Mouse (Mus musculus): ENCODE results near the gene 4930535I16Rik. TPM values are rescaled to one million over a fixed set of nuclear protein-coding genes. Genes with fewer than 3 reads are reported as not detected.
"Not testable (repeated sequence)": the region's sequence is repeated elsewhere in the genome, so short reads cannot be mapped to it uniquely, and the experiment has no call there.

4930535I16Rik gene
- polyA plus RNA-seq, 1 experiment from 2014 or later: not detected

DNA sequence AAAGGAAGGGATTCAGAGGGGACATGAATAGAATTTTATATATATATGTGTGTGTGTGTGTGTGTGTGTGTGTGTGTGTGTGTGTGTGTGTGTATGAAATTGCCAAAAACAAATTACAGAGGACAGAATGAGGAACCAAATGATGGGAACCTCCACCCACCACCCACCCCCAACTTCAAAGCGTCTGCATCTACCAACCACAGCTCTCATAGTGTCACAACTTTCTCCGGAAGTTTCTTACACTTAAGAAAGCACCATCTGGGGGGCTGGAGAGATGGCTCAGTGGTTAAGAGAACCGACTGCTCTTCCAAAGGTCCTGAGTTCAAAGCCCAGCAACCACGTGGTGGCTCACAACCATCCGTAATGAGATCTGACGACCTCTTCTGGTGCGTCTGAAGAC is 23.1 kb upstream of the 4930535I16Rik start:
- WGBS: 74% methylated on average over 7 of the region's 7 CpGs

DNA sequence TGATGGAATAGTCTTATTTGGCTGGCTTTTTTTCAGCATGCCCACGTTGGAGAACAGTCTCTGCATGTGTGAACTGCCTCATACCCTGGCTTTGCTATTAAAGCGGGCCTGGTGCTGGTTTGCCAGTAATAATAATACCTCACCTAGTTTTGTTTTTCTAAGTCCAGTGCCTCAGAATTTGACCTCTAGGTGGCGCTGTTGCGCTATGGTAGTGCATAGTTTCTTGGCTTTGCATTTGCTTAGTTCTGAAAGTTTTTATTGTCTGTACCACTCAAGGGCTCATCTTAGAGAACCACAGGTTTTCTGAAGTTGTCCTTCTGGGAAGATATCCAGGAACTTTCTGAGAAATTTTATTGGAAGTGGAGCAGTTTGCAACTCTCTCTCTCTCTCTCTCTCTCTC is 22.0 kb upstream of the 4930535I16Rik start:
- WGBS: 7% methylated on average over 4 of the region's 4 CpGs
- Histone ChIP-seq H3K4me3 (replicated peaks) (no peak overlapping the region), H3K4me2 (no peak overlapping the region), H3K9ac (replicated peaks) (no peak overlapping the region), H3K27ac (no peak overlapping the region), H3K27me3 (no peaks in the 10 kb centered on the region), H3K4me1 (replicated peaks) (no peaks in the 10 kb centered on the region), H3K36me3 (peaks cover 25% of the 10 kb centered on the region), H3K9me3 (no peaks in the 10 kb centered on the region)
- no peak for ATAC-seq (ENCODE audit: insufficient number of reproducible peaks, insufficient read depth, low FRiP score, low TSS enrichment, low read depth)

More for the DNA sequence above, 23.1 kb upstream of the 4930535I16Rik start:
- H3K4me3 ChIP-seq (replicated peaks); H3K4me2 ChIP-seq; H3K27me3 ChIP-seq; H3K9ac ChIP-seq (replicated peaks); H3K9me3 ChIP-seq; ATAC-seq (ENCODE audit: insufficient number of reproducible peaks, insufficient read depth, low FRiP score, low TSS enrichment, low read depth); H3K4me1 ChIP-seq (replicated peaks); H3K27ac ChIP-seq: not testable (repeated sequence)
- peaks cover 15% of the 10 kb centered on the region for H3K36me3 ChIP-seq

DNA sequence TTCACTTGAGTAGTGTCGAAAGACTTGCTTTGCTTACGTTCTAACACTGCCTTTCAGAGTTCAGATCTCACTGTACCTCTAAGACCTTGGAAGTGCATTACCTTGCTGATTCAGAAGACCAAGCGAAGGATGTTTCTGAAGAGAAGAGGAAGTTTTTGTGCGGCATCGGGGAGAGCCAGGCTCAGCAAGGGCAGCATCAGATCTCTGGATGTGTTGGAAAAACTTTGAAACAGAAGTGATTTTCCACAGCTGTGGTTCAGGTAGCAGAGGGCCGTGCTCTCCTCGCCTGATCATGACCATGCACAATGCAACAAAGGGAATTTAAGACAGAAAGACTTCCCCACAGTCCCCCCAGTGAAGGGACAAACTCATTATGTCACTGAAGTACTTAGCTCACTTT is 18.2 kb upstream of the 4930535I16Rik start:
- no peaks in the 10 kb centered on the region for H3K9me3 ChIP-seq
- no peak overlapping the region for H3K27ac ChIP-seq
- WGBS: 94% methylated on average over 7 of the region's 7 CpGs
- H3K4me2 ChIP-seq: no peak overlapping the region
- no peak overlapping the region for H3K4me3 ChIP-seq (replicated peaks)
- peaks cover 56% of the 10 kb centered on the region for H3K36me3 ChIP-seq
- no peaks in the 10 kb centered on the region for H3K4me1 ChIP-seq (replicated peaks)
- no peak overlapping the region for H3K9ac ChIP-seq (replicated peaks)
- H3K27me3 ChIP-seq: no peaks in the 10 kb centered on the region
- no peak for ATAC-seq (ENCODE audit: insufficient number of reproducible peaks, insufficient read depth, low FRiP score, low TSS enrichment, low read depth)

DNA sequence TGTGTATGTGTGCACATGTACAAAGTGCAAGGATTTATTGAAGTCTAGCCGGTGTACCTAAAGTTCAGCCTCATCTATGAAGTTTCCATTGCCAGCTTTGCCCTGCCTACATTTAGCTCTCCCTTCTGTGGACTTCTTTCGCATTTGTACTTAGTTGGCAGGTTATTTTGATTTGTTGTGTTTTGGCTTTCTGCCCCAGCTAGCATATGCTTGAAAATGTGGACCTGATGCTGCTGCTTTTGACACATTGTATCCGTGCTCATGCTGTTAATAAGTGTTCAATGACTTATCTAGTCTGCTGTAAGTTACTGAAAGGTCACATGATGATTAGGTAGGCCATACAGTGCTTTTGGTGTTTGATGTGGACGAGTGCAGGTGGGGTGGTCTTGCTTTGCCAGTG is 16.5 kb upstream of the 4930535I16Rik start:
- 86% methylated on average over 4 of the region's 4 CpGs for WGBS
- no peak overlapping the region for H3K9ac ChIP-seq (replicated peaks)
- no peaks in the 10 kb centered on the region for H3K27me3 ChIP-seq
- no peak overlapping the region for H3K4me2 ChIP-seq
- H3K27ac ChIP-seq: no peak overlapping the region
- H3K4me1 ChIP-seq (replicated peaks): no peaks in the 10 kb centered on the region
- H3K4me3 ChIP-seq (replicated peaks): no peak overlapping the region
- H3K36me3 ChIP-seq: peaks cover 73% of the 10 kb centered on the region
- H3K9me3 ChIP-seq: no peaks in the 10 kb centered on the region
- ATAC-seq (ENCODE audit: insufficient number of reproducible peaks, insufficient read depth, low FRiP score, low TSS enrichment, low read depth): no peak

DNA sequence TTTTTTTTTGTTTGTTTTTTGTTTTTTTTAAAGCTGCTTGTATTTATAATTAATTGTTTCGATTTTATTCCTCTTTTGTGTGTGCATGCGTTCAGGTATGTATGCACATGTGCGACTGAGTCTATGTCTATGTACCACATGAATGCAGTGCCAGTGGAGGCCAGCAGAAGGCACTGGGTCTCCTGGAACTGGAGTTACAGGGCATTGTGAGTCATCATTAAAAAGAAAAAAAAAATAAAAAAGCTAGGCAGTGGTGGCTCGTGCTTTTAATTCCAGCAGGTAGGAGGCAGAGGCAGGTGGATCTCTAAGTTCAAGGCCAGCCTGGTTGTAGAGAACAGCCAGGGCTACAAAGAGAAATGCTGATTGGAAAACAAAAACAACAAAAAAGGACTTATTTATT is 12.2 kb upstream of the 4930535I16Rik start:
- H3K4me2 ChIP-seq: no peak overlapping the region
- 94% methylated on average over 4 of the region's 4 CpGs for WGBS
- no peak overlapping the region for H3K27ac ChIP-seq
- H3K9me3 ChIP-seq: no peaks in the 10 kb centered on the region
- peaks cover 89% of the 10 kb centered on the region for H3K36me3 ChIP-seq
- ATAC-seq (ENCODE audit: insufficient number of reproducible peaks, insufficient read depth, low FRiP score, low TSS enrichment, low read depth): no peak
- no peaks in the 10 kb centered on the region for H3K27me3 ChIP-seq
- no peak overlapping the region for H3K4me3 ChIP-seq (replicated peaks)
- no peak overlapping the region for H3K9ac ChIP-seq (replicated peaks)
- H3K4me1 ChIP-seq (replicated peaks): no peaks in the 10 kb centered on the region

DNA sequence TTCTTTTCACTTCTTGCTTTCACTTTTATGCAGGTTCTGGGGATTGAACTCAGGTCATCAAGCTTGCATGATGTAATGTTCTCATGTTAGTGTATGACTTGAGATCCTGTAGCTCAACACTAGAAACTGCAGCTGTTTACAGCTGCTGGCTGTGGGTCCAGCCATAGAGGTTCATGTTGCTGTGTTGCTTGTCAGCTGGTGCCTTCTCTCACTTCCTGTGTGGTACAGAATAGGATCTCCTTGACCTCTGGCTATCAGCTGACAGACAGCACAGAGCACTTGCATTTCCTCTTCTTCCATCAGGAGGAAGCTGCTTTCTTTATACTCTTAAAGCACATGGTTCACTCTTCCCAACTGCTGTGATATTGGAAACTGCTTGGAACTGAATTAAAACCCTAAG is 10.1 kb upstream of the 4930535I16Rik start:
- H3K4me3 ChIP-seq (replicated peaks): no peak overlapping the region
- no peak overlapping the region for H3K9ac ChIP-seq (replicated peaks)
- H3K27ac ChIP-seq: no peak overlapping the region
- H3K36me3 ChIP-seq: peaks cover 91% of the 10 kb centered on the region
- no peak overlapping the region for H3K4me2 ChIP-seq
- ATAC-seq (ENCODE audit: insufficient number of reproducible peaks, insufficient read depth, low FRiP score, low TSS enrichment, low read depth): no peak
- no peaks in the 10 kb centered on the region for H3K9me3 ChIP-seq
- H3K27me3 ChIP-seq: no peaks in the 10 kb centered on the region
- H3K4me1 ChIP-seq (replicated peaks): no peaks in the 10 kb centered on the region

DNA sequence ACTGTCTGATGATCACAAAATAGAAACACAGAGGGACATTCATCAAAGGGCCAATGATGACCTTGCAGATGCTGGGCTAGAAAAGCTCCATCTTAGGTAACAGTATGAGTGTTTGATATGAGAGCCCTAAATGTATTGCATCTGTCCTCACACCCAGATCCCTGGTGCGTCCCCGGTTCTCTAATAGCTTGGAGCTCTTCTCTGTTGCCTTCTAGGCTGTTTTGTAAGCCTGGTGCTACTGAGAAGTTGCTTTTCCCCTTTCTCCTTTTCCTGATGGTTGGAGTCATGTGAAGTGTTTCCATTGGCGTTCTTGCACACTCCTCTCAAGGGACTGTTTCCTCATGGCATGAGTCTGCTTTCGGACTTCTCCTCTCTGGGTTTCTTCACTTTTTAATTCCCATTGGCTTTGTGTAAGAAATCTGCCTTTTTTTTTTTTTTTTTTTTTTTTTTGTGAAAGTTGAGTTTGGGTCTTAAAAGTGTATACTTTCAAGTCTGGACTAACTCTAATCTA is 3.3 kb upstream of the 4930535I16Rik start:
- Histone ChIP-seq H3K4me2 (no peak overlapping the region), H3K9me3 (no peaks in the 10 kb centered on the region), H3K36me3 (peaks cover 52% of the 10 kb centered on the region), H3K4me1 (replicated peaks) (peaks cover 16% of the 10 kb centered on the region), H3K27me3 (no peaks in the 10 kb centered on the region), H3K27ac (no peak overlapping the region), H3K4me3 (replicated peaks) (no peak overlapping the region), H3K9ac (replicated peaks) (no peak overlapping the region)
- 92% methylated on average over 4 of the region's 4 CpGs for WGBS
- no peak for ATAC-seq (ENCODE audit: insufficient number of reproducible peaks, insufficient read depth, low FRiP score, low TSS enrichment, low read depth)

DNA sequence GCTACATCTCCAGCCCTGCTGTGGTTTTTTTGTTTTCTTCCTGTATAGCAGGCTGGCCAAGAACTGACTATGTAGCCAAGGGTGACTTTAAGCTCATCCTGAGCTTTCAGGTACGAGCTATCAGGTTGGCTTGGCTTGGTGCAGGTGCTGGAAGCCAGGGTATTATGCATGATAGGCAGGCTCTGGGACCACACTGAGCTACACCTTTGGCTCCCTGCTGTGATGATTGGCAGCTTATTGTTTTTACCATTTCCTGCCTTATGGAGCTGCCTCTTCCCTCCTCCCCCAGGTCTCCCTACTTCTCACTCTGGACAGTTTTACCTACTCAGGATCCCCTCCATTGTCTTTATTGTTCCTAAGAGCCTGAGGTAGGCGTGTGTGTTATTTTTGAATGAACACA is 1.0 kb upstream of the 4930535I16Rik start:
- peak overlapping the region; percentile 92 for H3K4me2 ChIP-seq
- H3K9me3 ChIP-seq: no peaks in the 10 kb centered on the region
- H3K36me3 ChIP-seq: peaks cover 32% of the 10 kb centered on the region
- H3K27ac ChIP-seq: no peak overlapping the region
- 0 out of 2 replicates have a peak overlapping the region, but pooled peaks have one; percentile 88 for H3K9ac ChIP-seq (replicated peaks)
- WGBS: 82% methylated on average over 2 of the region's 2 CpGs
- peaks cover 19% of the 10 kb centered on the region for H3K4me1 ChIP-seq (replicated peaks)
- no peak for ATAC-seq (ENCODE audit: insufficient number of reproducible peaks, insufficient read depth, low FRiP score, low TSS enrichment, low read depth)
- H3K27me3 ChIP-seq: no peaks in the 10 kb centered on the region
- peak overlapping the region; percentile 92 for H3K4me3 ChIP-seq (replicated peaks)

DNA sequence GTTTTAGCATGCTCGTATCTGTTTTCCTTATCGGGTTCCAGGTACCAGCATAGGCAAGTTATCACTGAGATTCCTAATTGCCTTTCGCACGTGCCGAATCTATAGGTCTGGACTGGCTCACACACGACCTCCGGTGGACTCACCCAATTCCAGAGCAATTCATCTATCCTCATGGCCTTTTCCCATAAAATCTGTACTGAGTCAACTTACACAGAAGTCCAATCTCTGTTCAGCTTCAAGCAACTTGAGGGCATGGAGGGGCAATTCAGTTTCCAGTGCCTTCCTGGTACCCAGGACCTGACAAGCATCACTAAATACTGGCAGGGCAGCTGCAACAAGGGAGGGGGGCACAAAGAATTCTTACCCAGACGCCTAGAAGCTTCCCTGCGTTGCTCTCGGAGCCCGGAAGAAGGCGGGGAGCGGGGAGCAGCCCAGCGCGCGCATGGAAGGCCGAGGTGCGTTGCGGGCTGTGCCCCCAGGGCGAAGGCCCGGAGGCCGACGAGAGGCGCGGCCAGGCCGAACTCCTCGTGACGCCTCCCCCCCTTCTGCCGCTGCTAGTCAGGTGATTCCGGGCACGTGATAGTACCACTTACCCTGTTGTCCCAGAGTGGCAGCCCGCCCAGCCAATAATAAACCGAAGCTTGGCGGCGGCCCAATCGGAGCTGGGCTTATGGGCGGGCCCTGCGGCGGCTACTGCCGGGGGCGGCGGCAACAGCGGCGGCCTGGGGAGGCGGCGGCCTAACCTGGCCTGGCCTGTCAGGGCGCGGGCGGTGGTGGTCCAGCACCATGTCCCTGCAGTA is 874 bp downstream of the 4930535I16Rik start, which contains the start of gene Rragc:
TSS of gene Rragc (plus strand) at position 699 of the 800 bp plus-strand sequence.
- H3K4me1 ChIP-seq (replicated peaks): peaks cover 19% of the 10 kb centered on the region
- H3K9ac ChIP-seq (replicated peaks): peak within 1 kb of the TSS; percentile 88
- ATAC-seq (ENCODE audit: insufficient number of reproducible peaks, insufficient read depth, low FRiP score, low TSS enrichment, low read depth): peak; percentile 99
- 1% methylated on average over 49 of the region's 49 CpGs for WGBS
- peaks cover 34% of the 10 kb centered on the region for H3K36me3 ChIP-seq
- H3K9me3 ChIP-seq: no peaks in the 10 kb centered on the region
- no peaks in the 10 kb centered on the region for H3K27me3 ChIP-seq
- peak within 1 kb of the TSS; percentile 92 for H3K4me3 ChIP-seq (replicated peaks)
- peak within 1 kb of the TSS; percentile 86 for H3K27ac ChIP-seq
- H3K4me2 ChIP-seq: peak within 1 kb of the TSS; percentile 92

DNA sequence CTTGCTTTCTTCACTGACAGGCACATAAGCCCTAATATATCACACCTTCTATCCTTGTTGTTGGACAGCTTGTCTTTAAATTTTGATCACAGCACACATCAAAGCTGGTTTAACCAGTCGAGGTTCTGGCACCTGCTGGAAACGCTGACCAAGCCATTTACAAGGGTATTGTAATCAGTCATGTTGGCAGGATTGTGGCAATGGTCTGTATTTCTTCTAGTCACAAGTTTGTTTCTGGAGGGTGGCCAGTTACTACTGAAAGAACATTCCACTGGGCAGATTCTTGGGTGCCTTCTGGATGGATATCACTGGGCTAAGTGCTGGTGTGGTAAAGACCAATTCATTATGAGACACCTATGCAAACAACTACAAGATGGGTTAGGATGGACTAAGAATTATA is 5.4 kb downstream of the 4930535I16Rik start:
- Histone ChIP-seq H3K9ac (replicated peaks) (no peak overlapping the region), H3K4me1 (replicated peaks) (peaks cover 7% of the 10 kb centered on the region), H3K27ac (no peak overlapping the region), H3K4me2 (no peak overlapping the region), H3K36me3 (peaks cover 48% of the 10 kb centered on the region), H3K9me3 (no peaks in the 10 kb centered on the region), H3K27me3 (no peaks in the 10 kb centered on the region), H3K4me3 (replicated peaks) (no peak overlapping the region)
- whole genome bisulfite sequencing: 66% methylated on average over 2 of the region's 2 CpGs
- no peak for ATAC-seq (ENCODE audit: insufficient number of reproducible peaks, insufficient read depth, low FRiP score, low TSS enrichment, low read depth)

DNA sequence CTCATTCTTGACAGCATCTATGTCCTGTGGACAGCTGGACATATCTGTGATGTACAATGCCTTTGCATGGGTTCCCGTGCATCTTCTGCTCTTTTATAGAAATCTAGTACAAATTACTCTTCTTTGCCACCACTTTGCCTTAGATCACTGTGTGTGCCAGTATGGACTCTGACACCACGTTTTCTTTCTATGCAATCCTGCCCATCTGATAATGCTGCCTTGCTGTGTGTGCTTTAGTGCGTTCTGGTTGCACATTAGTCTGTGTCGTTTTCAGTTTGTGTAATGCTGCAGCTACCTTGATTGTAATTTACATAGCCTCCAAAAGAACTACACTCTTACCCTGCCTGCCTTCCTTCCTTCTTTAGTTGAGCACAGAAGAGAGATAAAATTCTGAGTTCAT is 6.3 kb downstream of the 4930535I16Rik start:
- Histone ChIP-seq H3K27ac (no peak overlapping the region), H3K4me3 (replicated peaks) (no peak overlapping the region), H3K4me1 (replicated peaks) (peaks cover 7% of the 10 kb centered on the region), H3K27me3 (no peaks in the 10 kb centered on the region), H3K36me3 (peaks cover 48% of the 10 kb centered on the region), H3K9me3 (no peaks in the 10 kb centered on the region), H3K9ac (replicated peaks) (no peak overlapping the region), H3K4me2 (no peak overlapping the region)
- no peak for ATAC-seq (ENCODE audit: insufficient number of reproducible peaks, insufficient read depth, low FRiP score, low TSS enrichment, low read depth)
- WGBS: 92% methylated on average over 4 of the region's 4 CpGs

All from limb, embryonic 12.5 days (tissue).